Mouse (Mus musculus): ENCODE measurements around the gene Enox1. TPM values are rescaled to one million over a fixed set of nuclear protein-coding genes. Genes with fewer than 3 reads are reported as not detected.

The Enox1 gene
- polyA plus RNA-seq, 1 experiment from 2014 or later, result 6.2 TPM

DNA sequence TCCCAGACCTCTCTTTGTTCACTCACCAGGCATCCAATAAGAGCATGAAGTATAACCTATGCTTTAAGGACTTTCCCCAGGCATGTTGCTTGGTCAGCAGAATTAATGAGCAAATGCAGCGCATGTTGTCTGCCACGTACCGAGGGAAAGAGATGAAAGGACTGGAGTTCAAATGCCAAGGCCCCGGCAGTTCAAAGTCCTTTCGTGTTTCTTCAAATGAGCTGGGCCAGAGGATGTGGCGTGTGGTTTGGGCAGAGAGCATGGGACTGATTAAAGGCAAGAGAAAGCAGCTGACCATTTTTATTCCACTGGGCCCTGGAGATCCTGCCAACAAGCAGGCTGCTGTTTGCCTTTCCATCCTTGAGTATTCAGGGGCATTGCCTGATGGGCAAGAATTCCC lies 460.7 kb downstream of the Enox1 start:
- 57% methylated on average over 6 of the region's 6 CpGs for WGBS
- DNase-seq (ENCODE audit: low spot score), result no peak
- Histone ChIP-seq H3K4me1 (replicated peaks; ENCODE audit: control insufficient read depth, insufficient read depth, low read length) (no peaks in the 10 kb centered on the region), H3K4me3 (ENCODE audit: low read depth, low read length) (no peak overlapping the region), H3K9ac (ENCODE audit: low read length) (no peak overlapping the region), H3K36me3 (ENCODE audit: control insufficient read depth, insufficient read depth, low read length) (no peaks in the 10 kb centered on the region), H3K27me3 (replicated peaks; ENCODE audit: control insufficient read depth, insufficient read depth, low read length) (no peaks in the 10 kb centered on the region), H3K9me3 (ENCODE audit: control insufficient read depth, low read length) (no peaks in the 10 kb centered on the region), H3K4me2 (ENCODE audit: low read length) (no peak overlapping the region), H3K27ac (ENCODE audit: low read depth) (no peak overlapping the region)
- no peak for ATAC-seq (replicated peaks; ENCODE audit: low FRiP score, low TSS enrichment, low read depth)

- no peak overlapping the region for H3K4me3 ChIP-seq (ENCODE audit: low read depth, low read length)
- no peak for DNase-seq (ENCODE audit: low spot score)
- H3K9ac ChIP-seq (ENCODE audit: low read length), result no peak overlapping the region
- no peaks in the 10 kb centered on the region for H3K27me3 ChIP-seq (replicated peaks; ENCODE audit: control insufficient read depth, insufficient read depth, low read length)
- 72% methylated on average over 13 of the region's 13 CpGs for WGBS
- H3K36me3 ChIP-seq (ENCODE audit: control insufficient read depth, insufficient read depth, low read length), result no peaks in the 10 kb centered on the region
- no peak overlapping the region for H3K27ac ChIP-seq (ENCODE audit: low read depth)
- ATAC-seq (replicated peaks; ENCODE audit: low FRiP score, low TSS enrichment, low read depth), result no peak
- H3K4me2 ChIP-seq (ENCODE audit: low read length), result no peak overlapping the region
- no peaks in the 10 kb centered on the region for H3K4me1 ChIP-seq (replicated peaks; ENCODE audit: control insufficient read depth, insufficient read depth, low read length)
- H3K9me3 ChIP-seq (ENCODE audit: control insufficient read depth, low read length), result no peaks in the 10 kb centered on the region
Observed at GRCm38 (mm10) chr14:77618131-77618805, 461.7 kb downstream of the Enox1 start.

DNA sequence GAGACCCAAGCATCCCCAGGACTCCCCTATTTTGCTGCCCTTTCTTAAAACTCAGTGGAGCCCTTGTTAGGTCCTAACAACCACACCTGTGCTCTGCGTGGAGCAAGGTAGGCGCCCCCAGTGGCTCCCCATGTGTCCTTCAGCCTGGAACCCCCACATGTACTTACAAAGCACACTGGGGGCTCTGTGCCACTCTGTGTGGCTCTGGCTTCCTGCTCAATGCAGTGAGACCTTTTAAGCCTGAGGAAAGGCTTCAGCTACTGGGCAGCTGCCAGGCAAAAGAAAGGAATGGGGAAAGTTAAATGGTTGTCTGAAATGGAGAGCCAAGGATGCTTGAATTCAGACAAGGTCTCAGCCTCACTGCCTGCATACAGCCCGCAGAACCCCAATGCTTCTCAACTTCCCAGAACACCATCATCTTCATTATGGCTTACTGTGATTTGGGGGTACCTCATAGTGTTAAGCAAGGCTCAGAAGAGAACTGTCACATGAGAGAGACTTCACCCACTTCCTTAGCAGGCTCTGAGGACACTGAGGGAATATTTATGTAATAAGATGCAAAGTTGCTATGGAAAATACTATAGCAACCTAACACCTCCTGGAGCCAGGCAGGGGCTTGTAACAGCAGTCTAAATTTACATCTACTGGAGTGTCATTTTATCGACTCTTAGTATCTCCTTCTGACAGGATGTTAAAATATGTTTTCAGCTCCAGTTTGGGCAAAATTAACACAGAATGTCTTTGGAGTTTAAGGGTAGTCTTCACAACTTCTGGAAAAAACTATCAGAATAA lies 465.1 kb downstream of the Enox1 start:
- WGBS, result 61% methylated on average over 4 of the region's 4 CpGs
- no peak overlapping the region for H3K4me2 ChIP-seq (ENCODE audit: low read length)
- H3K36me3 ChIP-seq (ENCODE audit: control insufficient read depth, insufficient read depth, low read length), result no peaks in the 10 kb centered on the region
- no peak overlapping the region for H3K4me3 ChIP-seq (ENCODE audit: low read depth, low read length)
- no peaks in the 10 kb centered on the region; the same call in 1 of the 2 replicates for H3K4me1 ChIP-seq (replicated peaks; ENCODE audit: control insufficient read depth, insufficient read depth, low read length)
- H3K9me3 ChIP-seq (ENCODE audit: control insufficient read depth, low read length), result no peaks in the 10 kb centered on the region
- DNase-seq (ENCODE audit: low spot score) (no peak), ATAC-seq (replicated peaks; ENCODE audit: low FRiP score, low TSS enrichment, low read depth) (no peak)
- H3K27ac ChIP-seq (ENCODE audit: low read depth), result no peak overlapping the region
- H3K9ac ChIP-seq (ENCODE audit: low read length), result no peak overlapping the region
- no peaks in the 10 kb centered on the region for H3K27me3 ChIP-seq (replicated peaks; ENCODE audit: control insufficient read depth, insufficient read depth, low read length)

- 63% methylated on average over 12 of the region's 12 CpGs for WGBS
- no peak overlapping the region for H3K4me2 ChIP-seq (ENCODE audit: low read length)
- ATAC-seq (replicated peaks; ENCODE audit: low FRiP score, low TSS enrichment, low read depth) (no peak), DNase-seq (ENCODE audit: low spot score) (no peak)
- no peaks in the 10 kb centered on the region for H3K9me3 ChIP-seq (ENCODE audit: control insufficient read depth, low read length)
- no peak overlapping the region for H3K4me3 ChIP-seq (ENCODE audit: low read depth, low read length)
- H3K4me1 ChIP-seq (replicated peaks; ENCODE audit: control insufficient read depth, insufficient read depth, low read length), result peaks cover 5% of the 10 kb centered on the region
- H3K36me3 ChIP-seq (ENCODE audit: control insufficient read depth, insufficient read depth, low read length), result no peaks in the 10 kb centered on the region
- no peak overlapping the region for H3K9ac ChIP-seq (ENCODE audit: low read length)
- no peaks in the 10 kb centered on the region for H3K27me3 ChIP-seq (replicated peaks; ENCODE audit: control insufficient read depth, insufficient read depth, low read length)
- no peak overlapping the region for H3K27ac ChIP-seq (ENCODE audit: low read depth)
Observed at GRCm38 (mm10) chr14:77626557-77627507, 470.3 kb downstream of the Enox1 start.

- no peaks in the 10 kb centered on the region for H3K27me3 ChIP-seq (replicated peaks; ENCODE audit: control insufficient read depth, insufficient read depth, low read length)
- no peaks in the 10 kb centered on the region for H3K36me3 ChIP-seq (ENCODE audit: control insufficient read depth, insufficient read depth, low read length)
- H3K4me2 ChIP-seq (ENCODE audit: low read length), result no peak overlapping the region
- no peak overlapping the region for H3K9ac ChIP-seq (ENCODE audit: low read length)
- H3K4me3 ChIP-seq (ENCODE audit: low read depth, low read length), result no peak overlapping the region
- H3K4me1 ChIP-seq (replicated peaks; ENCODE audit: control insufficient read depth, insufficient read depth, low read length), result peaks cover 25% of the 10 kb centered on the region
- no peaks in the 10 kb centered on the region for H3K9me3 ChIP-seq (ENCODE audit: control insufficient read depth, low read length)
- WGBS, result 84% methylated on average over 10 of the region's 10 CpGs
- no peak for ATAC-seq (replicated peaks; ENCODE audit: low FRiP score, low TSS enrichment, low read depth)
- H3K27ac ChIP-seq (ENCODE audit: low read depth), result peak overlapping the region; percentile 47
- DNase-seq (ENCODE audit: low spot score), result no peak
Observed at GRCm38 (mm10) chr14:77632466-77633171, 476.1 kb downstream of the Enox1 start.

DNA sequence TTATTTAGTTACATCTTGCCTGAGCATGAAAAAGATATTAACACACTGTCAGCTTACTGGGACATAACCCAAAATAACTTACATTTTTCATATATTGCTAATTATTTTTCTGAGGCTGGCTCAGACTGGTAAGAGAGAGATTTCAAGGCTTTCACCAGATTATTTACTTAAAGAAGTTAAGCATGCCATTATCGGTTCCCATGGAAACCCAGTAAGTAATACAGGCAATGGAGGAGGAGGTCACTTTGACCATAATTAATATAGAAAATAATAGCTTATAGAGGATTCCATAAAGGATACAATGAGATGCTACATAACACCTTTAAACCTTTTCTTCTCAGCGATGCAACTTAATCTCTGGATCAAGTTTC lies 476.6 kb downstream of the Enox1 start:
- H3K36me3 ChIP-seq (ENCODE audit: control insufficient read depth, insufficient read depth, low read length), result no peaks in the 10 kb centered on the region
- no peak overlapping the region for H3K4me3 ChIP-seq (ENCODE audit: low read depth, low read length)
- WGBS, result 45% methylated on average over 2 of the region's 2 CpGs
- H3K4me2 ChIP-seq (ENCODE audit: low read length), result no peak overlapping the region
- DNase-seq (ENCODE audit: low spot score) (no peak), ATAC-seq (replicated peaks; ENCODE audit: low FRiP score, low TSS enrichment, low read depth) (no peak)
- H3K27ac ChIP-seq (ENCODE audit: low read depth), result peak overlapping the region; percentile 47
- no peaks in the 10 kb centered on the region for H3K9me3 ChIP-seq (ENCODE audit: control insufficient read depth, low read length)
- H3K27me3 ChIP-seq (replicated peaks; ENCODE audit: control insufficient read depth, insufficient read depth, low read length), result no peaks in the 10 kb centered on the region
- no peak overlapping the region for H3K9ac ChIP-seq (ENCODE audit: low read length)
- H3K4me1 ChIP-seq (replicated peaks; ENCODE audit: control insufficient read depth, insufficient read depth, low read length), result peaks cover 25% of the 10 kb centered on the region

- Histone ChIP-seq H3K27me3 (replicated peaks; ENCODE audit: control insufficient read depth, insufficient read depth, low read length) (no peaks in the 10 kb centered on the region), H3K27ac (ENCODE audit: low read depth) (no peak overlapping the region), H3K4me3 (ENCODE audit: low read depth, low read length) (no peak overlapping the region), H3K4me1 (replicated peaks; ENCODE audit: control insufficient read depth, insufficient read depth, low read length) (peaks cover 20% of the 10 kb centered on the region), H3K9me3 (ENCODE audit: control insufficient read depth, low read length) (no peaks in the 10 kb centered on the region), H3K4me2 (ENCODE audit: low read length) (no peak overlapping the region), H3K36me3 (ENCODE audit: control insufficient read depth, insufficient read depth, low read length) (no peaks in the 10 kb centered on the region), H3K9ac (ENCODE audit: low read length) (no peak overlapping the region)
- no peak for DNase-seq (ENCODE audit: low spot score)
- ATAC-seq (replicated peaks; ENCODE audit: low FRiP score, low TSS enrichment, low read depth), result no peak
- 39% methylated on average over 6 of the region's 6 CpGs for WGBS
Observed at GRCm38 (mm10) chr14:77636931-77637330, 480.4 kb downstream of the Enox1 start.

GRCm38 (mm10) chr14:77638148-77638547 lies 481.6 kb downstream of the Enox1 start:
- Histone ChIP-seq H3K4me3 (ENCODE audit: low read depth, low read length) (no peak overlapping the region), H3K4me2 (ENCODE audit: low read length) (no peak overlapping the region), H3K36me3 (ENCODE audit: control insufficient read depth, insufficient read depth, low read length) (no peaks in the 10 kb centered on the region), H3K9ac (ENCODE audit: low read length) (no peak overlapping the region), H3K9me3 (ENCODE audit: control insufficient read depth, low read length) (no peaks in the 10 kb centered on the region), H3K4me1 (replicated peaks; ENCODE audit: control insufficient read depth, insufficient read depth, low read length) (peaks cover 12% of the 10 kb centered on the region; the same call in 1 of the 2 replicates), H3K27me3 (replicated peaks; ENCODE audit: control insufficient read depth, insufficient read depth, low read length) (no peaks in the 10 kb centered on the region), H3K27ac (ENCODE audit: low read depth) (no peak overlapping the region)
- 72% methylated on average over 3 of the region's 3 CpGs for WGBS
- DNase-seq (ENCODE audit: low spot score), result no peak
- ATAC-seq (replicated peaks; ENCODE audit: low FRiP score, low TSS enrichment, low read depth), result no peak

All from intestine, embryonic 14.5 days (tissue).